Mouse (Mus musculus) small intestine, adult 2 months (tissue): ENCODE results near the gene Mapk8ip2. TPM values are rescaled to one million over a fixed set of nuclear protein-coding genes. Genes with fewer than 3 reads are reported as not detected.

Experiments used
- H3K27ac ChIP-seq: fragments of 200-500 bp; 2 replicates; pipeline ENCODE4 v1.5.1; 2012; ENCODE audit warnings: low read depth, low read length, control low read depth, inconsistent platforms; ENCODE audit not compliant: insufficient read depth
- H3K27me3 ChIP-seq: fragments of 200-500 bp; 2 replicates; pipeline ENCODE4 v1.6.1; 2012; ENCODE audit warnings: mild to moderate bottlenecking, moderate library complexity, low read length, inconsistent platforms; ENCODE audit not compliant: control insufficient read depth, insufficient read depth
- H3K36me3 ChIP-seq: fragments of 200-500 bp; 2 replicates; pipeline ENCODE4 v1.6.1; 2012; ENCODE audit warnings: mild to moderate bottlenecking, low read length, control low read depth, inconsistent platforms; ENCODE audit not compliant: control insufficient read depth, insufficient read depth
- H3K4me1 ChIP-seq: fragments of 200-500 bp; 2 replicates; pipeline ENCODE4 v1.6.1; 2012; ENCODE audit warnings: low read length, inconsistent platforms, mixed read lengths; ENCODE audit not compliant: control insufficient read depth, insufficient read depth, insufficient read length
- H3K4me3 ChIP-seq: fragments of 200-500 bp; 2 replicates; pipeline ENCODE4 v1.5.1; 2012; ENCODE audit warnings: low read depth, mild to moderate bottlenecking, control low read depth, inconsistent platforms, low read length, moderate library complexity
- CTCF ChIP-seq: fragments of 200-500 bp; IDR thresholded peaks from 2 replicates; pipeline ENCODE4 v1.5.1; 2012; ENCODE audit warnings: low read depth, mild to moderate bottlenecking, control low read depth, inconsistent platforms, low read length, moderate library complexity, mixed read lengths; ENCODE audit not compliant: insufficient replicate concordance, insufficient read length; ENCODE audit errors: extremely low read depth
- POLR2A ChIP-seq: fragments of 200-500 bp; IDR thresholded peaks from 2 replicates; pipeline ENCODE4 v1.6.1; 2012; ENCODE audit warnings: low read depth, mild to moderate bottlenecking, control low read depth, inconsistent platforms, low read length, moderate library complexity
- WGBS: fragments of 180-500 bp; shearing (Covaris S2); methylation state at CpG from one replicate; pipeline ENCODE4 v1.1.7; 2018; 5-methylcytosine and 5-hydroxymethylcytosine counted together
- polyA plus RNA-seq: library from polyadenylated mRNA; depleted of rRNA; stranded (reverse); fragments of >200 nt; gene quantifications from 2 replicates; pipeline ENCODE4 v1.2.3, GENCODE M21; 2012

The Mapk8ip2 gene
- polyA plus RNA-seq, 1 experiment: 0.65 TPM

- no peak for TF ChIP-seq CTCF
- TF ChIP-seq POLR2A: no peak
- Histone ChIP-seq H3K27ac (no peak overlapping the region), H3K4me3 (no peak overlapping the region), H3K36me3 (no peaks in the 10 kb centered on the region), H3K4me1 (no peaks in the 10 kb centered on the region), H3K27me3 (no peaks in the 10 kb centered on the region)
- 41% methylated on average over 5 of the region's 5 CpGs for WGBS
These were observed 9.9 kb downstream of the Mapk8ip2 start for GRCm38 (mm10) chr15:89463334-89464235.

- TF ChIP-seq POLR2A (no peak), CTCF (no peak)
- H3K4me3 ChIP-seq: no peak overlapping the region
- WGBS: 6% methylated on average over 1 of the region's 1 CpGs
These were observed 11.3 kb downstream of the Mapk8ip2 start for GRCm38 (mm10) chr15:89465052-89465451.

GRCm38 (mm10) chr15:89468577-89468976 is 14.9 kb downstream of the Mapk8ip2 start:
- TF ChIP-seq POLR2A: no peak
- Histone ChIP-seq H3K27ac (no peak overlapping the region), H3K4me1 (peaks cover 4% of the 10 kb centered on the region; the same call in 1 of the 2 replicates), H3K27me3 (no peaks in the 10 kb centered on the region), H3K4me3 (no peak overlapping the region), H3K36me3 (no peaks in the 10 kb centered on the region)
- 28% methylated on average over 2 of the region's 2 CpGs for WGBS

More at GRCm38 (mm10) chr15:89465052-89465451, 11.3 kb downstream of the Mapk8ip2 start:
- no peaks in the 10 kb centered on the region for H3K27me3 ChIP-seq
- H3K4me1 ChIP-seq: no peaks in the 10 kb centered on the region
- no peaks in the 10 kb centered on the region for H3K36me3 ChIP-seq
- H3K27ac ChIP-seq: no peak overlapping the region

- WGBS: 71% methylated on average over 4 of the region's 4 CpGs
- Histone ChIP-seq H3K36me3 (no peaks in the 10 kb centered on the region), H3K4me3 (no peak overlapping the region), H3K27me3 (no peaks in the 10 kb centered on the region), H3K4me1 (peaks cover 11% of the 10 kb centered on the region), H3K27ac (no peak overlapping the region)
- TF ChIP-seq POLR2A: no peak
These were observed 17.8 kb downstream of the Mapk8ip2 start for GRCm38 (mm10) chr15:89471476-89471875.

- TF ChIP-seq CTCF (no peak), POLR2A (no peak)
- H3K4me1 ChIP-seq: peaks cover 13% of the 10 kb centered on the region
- no peak overlapping the region for H3K27ac ChIP-seq
- H3K4me3 ChIP-seq: no peak overlapping the region
- 80% methylated on average over 9 of the region's 9 CpGs for WGBS
- no peaks in the 10 kb centered on the region for H3K27me3 ChIP-seq
- H3K36me3 ChIP-seq: no peaks in the 10 kb centered on the region
These were observed 19.7 kb downstream of the Mapk8ip2 start for GRCm38 (mm10) chr15:89473370-89473769.

GRCm38 (mm10) chr15:89473921-89474320 is 20.2 kb downstream of the Mapk8ip2 start:
- Histone ChIP-seq H3K36me3 (no peaks in the 10 kb centered on the region), H3K27ac (no peak overlapping the region), H3K4me3 (no peak overlapping the region), H3K4me1 (peaks cover 13% of the 10 kb centered on the region), H3K27me3 (no peaks in the 10 kb centered on the region)
- over 99% methylated on average over 8 of the region's 8 CpGs for WGBS
- no peak for TF ChIP-seq POLR2A
- TF ChIP-seq CTCF: no peak

- H3K4me3 ChIP-seq: no peak overlapping the region
- H3K27ac ChIP-seq: no peak overlapping the region
- WGBS: 95% methylated on average over 19 of the region's 19 CpGs
- no peaks in the 10 kb centered on the region for H3K36me3 ChIP-seq
- TF ChIP-seq POLR2A (no peak), CTCF (no peak)
- no peaks in the 10 kb centered on the region for H3K27me3 ChIP-seq
- peaks cover 13% of the 10 kb centered on the region for H3K4me1 ChIP-seq
These were observed 21.0 kb downstream of the Mapk8ip2 start for GRCm38 (mm10) chr15:89474596-89475292.
